Mouse (Mus musculus): ENCODE measurements around the gene Cplx3. TPM values are rescaled to one million over a fixed set of nuclear protein-coding genes. Genes with fewer than 3 reads are reported as not detected.

Cplx3 gene
- not detected in 2 replicates for polyA plus RNA-seq (2012; rRNA removed)

DNA sequence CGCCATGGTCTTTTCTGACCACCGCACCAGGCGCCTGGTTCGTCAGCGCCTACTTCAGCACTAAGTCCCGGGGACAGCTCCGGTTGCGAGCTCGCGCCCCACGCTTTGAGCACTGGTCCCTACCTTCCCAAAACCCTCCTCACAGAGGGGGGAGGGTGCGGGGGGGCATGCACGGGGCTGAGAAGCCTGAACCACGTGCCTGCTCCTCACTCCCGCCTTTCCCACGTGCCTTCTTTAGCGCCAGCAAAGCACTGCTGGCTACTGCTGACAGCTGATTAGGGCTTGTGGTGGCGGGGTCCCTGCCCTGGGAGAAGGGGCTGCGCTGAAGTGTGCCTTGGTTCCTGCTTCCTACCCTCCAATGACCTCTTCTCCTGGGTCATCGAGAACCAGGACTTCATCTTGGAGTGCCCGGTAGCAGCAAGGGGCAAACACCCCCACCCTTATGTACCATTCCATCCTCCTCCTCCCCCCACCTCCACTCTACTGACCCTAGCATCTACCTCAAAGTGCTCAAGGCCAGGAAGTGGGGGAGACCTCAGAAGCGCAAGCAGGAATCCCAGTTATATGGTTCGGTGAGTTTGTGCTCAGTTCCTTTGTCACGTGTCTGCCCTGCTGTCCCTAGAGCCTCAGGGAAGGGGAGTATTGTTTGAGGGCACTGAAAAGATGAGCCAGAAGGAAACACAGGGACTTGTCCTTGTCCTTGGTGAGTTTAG is at the start of gene Cplx3:
Cplx3 (minus strand) TSS at position 143 of the 713 bp plus-strand sequence.
- DNase-seq (ENCODE audit: low read depth) = no peak

DNA sequence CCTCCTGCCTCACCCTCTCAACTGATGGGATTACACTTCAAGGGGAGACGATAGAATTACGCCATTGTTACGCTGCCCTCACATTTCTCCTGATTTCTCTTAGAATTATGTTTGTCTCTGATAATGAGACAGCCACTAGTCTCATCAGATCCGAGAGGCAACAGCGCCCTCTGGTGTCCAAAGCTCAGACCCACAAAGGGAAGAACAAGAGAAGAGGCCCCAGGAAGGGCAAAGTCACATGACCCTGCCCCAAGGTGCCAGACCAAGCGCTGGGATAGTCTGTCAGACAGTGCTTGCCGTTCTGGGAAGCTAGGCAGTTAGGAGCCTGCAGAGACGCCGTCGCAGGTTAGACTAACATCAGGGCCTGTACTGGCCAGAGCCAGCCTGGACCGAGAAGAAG is 49.7 kb upstream of the Cplx3 start:
- DNase-seq (ENCODE audit: low read depth) = no peak

DNA sequence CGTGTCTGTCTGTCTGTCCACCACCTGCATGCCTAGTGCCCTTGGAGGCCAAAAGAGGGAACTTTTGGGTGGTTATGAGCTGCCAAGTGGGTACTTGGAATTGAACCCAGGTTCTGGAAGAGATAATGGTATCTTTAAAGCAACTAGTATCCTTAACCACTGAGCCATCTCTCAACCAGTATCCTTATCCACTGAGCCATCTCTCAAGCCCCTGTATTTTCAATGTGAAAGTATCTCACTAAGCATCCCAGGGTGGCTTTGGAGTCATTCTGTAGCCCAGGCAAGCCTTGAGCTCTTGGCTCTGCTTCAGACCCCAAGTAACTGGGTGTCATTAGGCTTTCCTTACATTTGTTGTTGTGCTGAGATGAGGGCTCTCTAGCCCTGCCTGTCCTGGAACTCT is 48.9 kb upstream of the Cplx3 start:
- no peak for DNase-seq (ENCODE audit: low read depth)

DNA sequence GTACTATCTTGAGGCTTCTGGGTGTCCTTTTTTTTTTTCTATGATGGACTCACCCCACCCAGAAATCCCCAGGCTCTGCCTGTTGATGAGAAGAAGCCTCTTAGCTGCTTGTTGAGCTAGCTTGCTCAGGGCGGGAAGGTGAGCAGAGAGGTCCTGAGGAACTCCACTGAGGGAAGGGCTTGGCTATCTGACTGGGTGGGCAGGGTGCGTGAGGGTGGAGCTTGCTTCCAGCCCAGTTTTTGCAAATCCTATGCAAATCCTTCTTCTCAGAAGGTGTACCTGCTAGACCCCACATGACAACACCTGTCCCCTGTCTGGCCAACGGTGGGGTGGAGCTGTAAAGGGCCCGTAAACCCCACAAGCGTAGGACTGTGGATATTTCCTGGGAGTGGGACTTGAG is 47.2 kb upstream of the Cplx3 start, which contains the start of gene Csk:
Csk (minus strand) TSS at position 349 of the 400 bp plus-strand sequence.
- no peak for DNase-seq (ENCODE audit: low read depth)

DNA sequence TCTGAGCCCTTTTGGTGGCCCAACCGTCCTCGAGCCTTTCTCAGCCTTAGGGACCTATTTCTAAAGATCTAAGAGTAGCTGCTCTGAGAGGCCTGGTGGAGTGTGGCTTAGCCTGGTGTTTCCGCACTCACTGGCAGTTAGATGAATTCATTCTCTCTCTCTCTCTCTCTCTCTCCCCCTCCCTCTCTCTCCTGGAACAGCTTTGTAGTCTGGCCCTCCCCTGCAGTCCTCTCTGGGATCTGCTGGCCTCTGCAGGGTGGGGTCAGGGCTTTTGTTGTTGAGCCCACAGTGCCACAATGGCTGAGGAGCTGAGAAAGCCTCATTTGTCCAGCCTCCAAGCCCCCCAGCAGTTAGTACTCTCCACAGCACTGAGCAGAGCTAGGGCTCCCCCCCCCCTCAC is 46.8 kb upstream of the Cplx3 start:
- DNase-seq (ENCODE audit: low read depth) = no peak

DNA sequence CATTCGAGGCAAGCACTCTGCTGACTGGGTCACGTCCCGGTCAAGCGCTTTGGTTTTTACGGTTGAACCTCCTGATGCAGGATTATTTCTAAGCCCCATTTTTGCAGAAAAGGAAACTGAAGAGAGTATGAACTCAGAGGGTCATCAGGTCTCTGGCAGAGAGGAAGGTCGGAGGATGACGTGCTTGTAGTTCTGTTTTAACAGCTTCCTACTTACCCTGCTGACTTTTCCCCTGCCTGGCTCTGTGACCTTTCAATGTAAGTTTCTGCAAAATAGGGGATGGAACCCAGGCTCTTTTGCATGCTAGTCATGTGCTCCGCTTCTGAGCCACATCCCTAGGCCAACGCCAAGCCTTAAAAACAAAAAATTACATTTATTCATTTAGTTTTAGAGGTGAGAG is 46.3 kb upstream of the Cplx3 start:
- DNase-seq (ENCODE audit: low read depth) = no peak

DNA sequence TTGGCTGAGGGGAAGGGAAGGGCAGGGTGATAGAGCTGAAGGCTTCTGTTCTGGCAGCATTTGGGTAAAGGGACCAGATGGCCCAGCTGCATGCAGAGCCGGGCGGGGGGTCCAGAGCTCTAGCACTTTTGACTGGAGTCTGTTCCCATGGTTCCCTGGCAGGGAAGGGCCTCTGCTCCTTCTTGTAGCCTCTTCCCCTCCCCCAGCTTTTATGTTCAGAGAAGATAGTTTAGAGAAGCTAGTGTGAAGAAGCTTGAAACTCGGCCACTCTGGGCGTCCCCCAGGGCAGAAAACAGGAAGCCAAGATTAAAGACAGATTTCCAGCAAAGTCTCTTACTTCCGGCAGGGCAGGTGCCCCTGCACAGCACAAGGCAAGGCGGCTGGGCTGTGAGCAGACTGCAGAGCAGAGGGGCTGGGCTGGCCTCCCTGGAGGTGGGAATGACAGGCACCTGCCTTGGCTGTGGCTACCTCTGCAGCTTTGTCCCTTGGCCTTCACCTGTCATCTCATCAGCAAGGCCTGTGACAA is 44.8 kb upstream of the Cplx3 start:
- no peak for DNase-seq (ENCODE audit: low read depth)

DNA sequence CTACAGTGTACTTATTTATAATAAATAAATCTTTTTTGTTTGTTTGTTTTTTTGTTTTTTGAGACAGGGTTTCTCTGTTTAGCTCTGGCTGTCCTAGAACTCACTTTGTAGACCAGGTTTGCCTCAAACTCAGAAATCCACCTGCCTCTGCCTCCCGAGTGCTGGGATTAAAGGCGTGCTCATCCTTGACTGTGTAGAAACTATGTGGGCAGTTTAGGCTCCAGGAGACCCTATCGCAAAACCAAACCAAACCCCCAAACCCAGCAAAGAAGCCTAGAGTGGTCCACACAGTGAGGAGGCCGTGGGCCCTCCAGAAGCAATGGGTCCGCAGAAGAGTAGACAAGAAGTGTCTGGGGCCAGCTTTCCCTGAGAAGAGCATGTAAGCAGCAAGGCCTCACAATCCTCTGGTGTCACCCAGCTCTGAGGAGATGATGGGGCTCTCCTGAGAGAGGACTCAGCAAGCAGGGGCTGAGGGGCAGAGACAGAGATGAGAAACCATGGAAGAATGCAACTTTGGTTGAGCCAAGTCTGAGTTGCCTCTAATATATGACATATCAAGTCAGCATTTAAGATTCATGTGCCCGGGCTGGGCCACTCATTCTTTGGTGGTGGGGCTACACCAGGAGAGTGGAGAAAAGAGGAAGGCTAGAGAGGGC is 44.2 kb upstream of the Cplx3 start:
- no peak for DNase-seq (ENCODE audit: low read depth)

DNA sequence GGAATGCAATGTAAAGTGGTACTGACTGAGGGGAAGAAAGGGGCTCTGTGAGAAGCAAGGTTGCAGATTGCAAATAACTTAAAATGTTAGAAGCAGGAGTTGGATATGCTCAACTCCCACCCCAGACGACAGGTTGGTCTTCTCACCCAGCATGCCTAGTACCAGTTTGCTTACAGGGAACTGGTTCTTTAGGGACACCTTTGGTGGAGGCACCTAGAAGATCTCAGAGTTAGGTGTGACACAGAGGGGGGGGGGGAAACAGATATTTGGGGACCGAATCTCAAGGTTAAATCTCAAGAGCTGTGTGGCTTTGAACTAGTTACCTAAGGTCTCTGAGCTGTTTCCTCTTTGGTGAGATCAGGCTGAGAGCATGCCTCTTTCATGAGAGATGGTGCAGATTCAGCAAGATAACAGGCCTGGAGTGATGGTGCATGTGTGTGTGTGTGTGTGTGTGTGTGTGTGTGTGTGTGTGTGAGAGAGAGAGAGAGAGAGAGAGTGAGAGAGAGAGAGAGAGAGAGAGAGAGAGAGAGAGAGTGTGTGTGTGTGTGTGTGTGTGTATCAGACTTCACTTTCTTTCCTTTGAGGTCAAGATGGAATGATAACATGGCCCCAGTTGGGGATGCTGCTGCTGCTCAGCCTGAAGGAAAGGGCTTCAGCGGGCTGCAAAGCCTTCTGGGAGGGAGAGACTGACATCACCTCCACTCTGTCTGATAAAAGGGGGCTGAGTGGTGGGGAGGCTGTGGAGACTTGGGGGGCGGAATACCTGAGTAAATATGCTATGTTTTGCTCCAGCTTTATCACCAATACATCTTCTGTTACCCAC is 41.4 kb upstream of the Cplx3 start:
- no peak for DNase-seq (ENCODE audit: low read depth)

DNA sequence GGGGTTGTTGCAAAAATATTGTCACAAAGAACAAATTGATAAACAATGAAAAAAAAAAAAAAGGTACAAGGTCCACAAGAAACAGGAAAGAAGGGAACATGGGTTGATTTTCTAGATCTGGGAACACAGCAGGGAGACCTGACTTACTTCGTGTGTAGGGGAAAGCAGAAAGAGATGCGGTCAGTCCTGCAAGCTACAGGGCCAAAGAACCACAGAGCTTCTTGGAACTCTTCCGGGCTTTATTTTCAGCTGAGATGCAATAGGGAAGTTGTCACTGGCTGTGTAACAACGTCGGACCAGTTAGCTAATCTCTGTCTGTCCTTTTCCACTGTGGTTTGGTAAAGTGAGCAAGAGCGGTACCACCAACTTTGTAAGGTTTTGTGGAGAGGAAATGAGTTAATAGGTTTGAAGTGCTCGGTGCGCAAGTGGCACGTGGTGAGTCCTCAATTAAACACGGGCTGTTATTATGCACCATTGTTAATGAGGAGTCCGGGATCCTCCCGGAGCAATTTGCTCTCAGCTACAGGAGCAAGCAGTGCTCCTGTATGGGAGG is 40.5 kb upstream of the Cplx3 start:
- DNase-seq (ENCODE audit: low read depth) = no peak

DNA sequence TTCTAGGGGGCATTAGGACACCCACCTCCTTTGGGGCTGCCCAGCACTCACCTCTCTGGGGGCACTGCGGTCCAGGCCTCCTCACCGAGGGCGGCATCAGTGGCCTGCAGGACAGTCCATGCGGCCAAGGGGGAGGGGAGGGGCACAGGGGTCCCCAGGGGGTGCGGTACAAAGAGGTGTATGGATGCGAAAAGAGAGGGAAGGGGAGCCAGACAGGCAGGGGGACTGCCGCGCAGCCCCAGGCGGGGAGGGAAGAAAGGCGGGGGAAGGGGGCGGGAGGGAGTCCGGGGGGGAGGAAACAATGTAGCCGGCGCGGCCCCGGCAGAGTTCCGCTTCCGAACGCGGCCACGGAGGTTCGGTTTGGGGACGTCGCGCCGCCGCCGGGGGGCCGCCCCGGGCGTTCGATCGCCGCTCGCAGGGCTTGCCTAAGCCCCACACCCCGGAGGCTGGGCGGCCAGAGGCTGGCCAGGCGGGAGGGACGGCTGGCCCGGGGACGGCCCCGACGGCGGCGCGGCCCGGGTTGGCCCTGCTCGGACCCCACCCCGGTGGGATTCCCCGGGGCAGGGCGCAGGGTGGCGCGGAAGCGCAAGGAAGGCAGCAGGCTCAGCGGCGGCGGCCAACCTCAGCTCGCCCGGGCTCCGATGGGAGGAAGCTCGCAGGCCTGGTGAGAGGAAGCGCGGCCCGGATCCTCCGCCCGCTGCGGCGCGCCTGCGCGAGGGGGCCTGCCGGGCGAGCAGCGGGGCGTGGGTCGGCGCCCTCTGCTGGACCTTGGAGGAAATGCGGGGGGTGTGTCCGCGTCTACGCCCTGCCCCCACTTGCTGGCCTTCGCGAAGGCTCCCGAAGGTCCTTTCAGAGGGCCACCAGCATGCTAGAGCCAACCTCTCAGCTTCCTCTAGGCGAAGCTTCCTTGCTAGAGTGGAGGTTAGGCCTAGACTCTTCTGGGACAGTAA is 39.1 kb upstream of the Cplx3 start:
- DNase-seq (ENCODE audit: low read depth) = no peak

DNA sequence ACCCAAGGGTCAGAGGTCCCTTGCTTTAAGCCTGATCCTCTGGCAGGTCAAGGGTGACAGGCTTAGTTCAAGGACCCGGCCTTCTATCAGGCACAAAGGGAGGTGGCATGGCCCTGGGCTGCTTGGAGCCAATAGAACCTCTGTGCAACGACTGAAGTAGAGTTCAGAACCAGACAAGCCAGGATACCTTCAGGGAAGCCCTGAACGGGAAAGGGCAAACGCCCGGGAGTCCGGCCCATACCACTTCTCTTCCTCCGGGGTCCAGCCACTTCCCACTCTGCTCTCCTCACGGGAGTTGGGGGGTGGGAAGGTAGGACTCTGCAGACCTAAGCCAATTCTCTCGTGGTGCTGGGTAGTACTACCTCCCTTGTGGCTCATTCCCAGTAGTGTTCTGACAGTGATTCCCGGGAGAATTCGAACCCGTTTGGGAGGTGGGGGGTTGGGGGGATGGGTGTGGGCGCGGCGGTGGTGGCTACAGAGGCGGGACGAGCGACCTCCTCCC is 38.4 kb upstream of the Cplx3 start:
- no peak for DNase-seq (ENCODE audit: low read depth)

DNA sequence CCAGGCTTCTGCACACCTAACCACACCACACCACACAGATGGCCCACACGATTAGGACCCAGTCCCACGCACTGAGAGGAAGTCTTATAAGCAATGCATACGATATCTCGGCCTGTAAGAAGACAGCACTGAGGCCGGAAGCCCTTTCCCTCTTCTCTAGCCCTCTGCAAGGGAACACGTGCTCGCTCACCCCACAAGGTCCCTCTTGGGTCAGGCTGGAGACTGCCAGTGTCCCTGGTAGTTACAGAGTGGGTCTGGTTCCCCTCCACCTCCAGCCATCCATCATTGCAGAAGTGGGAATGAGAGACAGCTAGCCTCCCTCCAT is 37.7 kb upstream of the Cplx3 start:
- no peak for DNase-seq (ENCODE audit: low read depth)

DNA sequence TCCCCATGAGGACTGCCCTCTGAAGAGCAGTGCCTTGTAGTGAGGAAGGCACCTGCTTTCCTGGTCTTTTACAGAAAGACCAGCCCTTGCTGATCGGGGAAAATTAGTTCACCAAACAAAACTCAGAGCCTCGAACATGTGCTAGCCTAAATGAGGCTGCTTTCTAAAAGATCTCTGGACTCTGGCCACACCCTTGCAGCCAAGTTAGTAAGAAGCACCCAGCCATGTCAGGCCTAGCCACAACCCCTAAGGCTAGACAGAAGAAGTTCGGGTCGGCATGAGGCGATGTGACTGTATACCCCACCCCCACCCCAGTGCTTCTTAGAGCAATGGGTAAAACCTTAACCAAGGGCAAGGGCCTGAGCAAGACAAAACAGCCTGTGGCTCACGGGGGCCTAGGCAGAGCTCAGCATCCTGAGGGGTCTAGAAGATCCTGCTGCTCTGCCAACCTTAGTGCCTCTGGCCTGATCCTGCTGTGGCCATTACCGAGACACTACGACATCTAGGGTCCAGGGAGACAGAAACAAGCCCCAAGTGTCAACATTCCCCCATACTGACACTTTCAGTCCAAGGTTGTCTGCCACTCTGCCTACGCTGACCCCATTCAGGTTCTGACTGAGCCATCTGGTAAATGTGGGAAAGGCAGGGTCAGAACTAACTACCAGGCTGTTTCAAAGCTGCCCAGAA is 37.2 kb upstream of the Cplx3 start:
- no peak for DNase-seq (ENCODE audit: low read depth)

DNA sequence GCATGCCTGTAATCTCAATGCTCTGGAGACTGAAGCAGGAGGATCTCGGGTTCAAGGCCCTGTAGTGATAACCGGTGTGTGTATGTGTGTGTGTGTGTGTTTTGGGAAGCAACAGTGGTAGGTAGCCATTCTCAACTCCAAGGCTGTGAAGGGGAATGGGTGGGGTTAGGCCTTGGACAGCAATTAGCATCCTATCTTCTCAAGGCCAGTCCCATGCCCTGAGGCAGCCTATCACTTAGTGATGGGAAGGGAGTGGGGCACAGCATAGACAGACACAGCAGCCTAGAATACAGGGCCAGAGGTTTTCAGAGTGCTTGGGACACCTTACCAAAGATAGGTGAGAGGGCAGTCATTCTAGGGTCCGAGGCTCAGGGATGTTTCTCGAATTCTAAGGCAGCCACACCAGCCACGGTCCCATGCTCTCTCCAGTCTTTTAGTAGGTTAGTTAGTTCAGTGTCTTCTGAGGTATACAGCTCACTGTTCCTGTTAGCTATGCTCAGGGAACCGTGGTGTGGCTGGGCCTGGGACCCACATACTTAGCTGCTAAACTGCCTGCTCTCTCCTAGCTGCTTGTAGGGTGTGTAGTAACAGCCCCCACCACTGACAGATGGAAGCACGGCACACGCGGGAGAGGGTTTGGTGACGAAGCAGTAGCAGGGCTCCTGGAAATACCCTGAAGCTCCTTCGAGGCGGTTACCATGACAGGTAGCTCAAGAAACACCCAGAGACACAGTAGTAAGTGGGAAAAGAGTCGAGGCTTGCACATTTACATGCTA is 35.9 kb upstream of the Cplx3 start:
- DNase-seq (ENCODE audit: low read depth) = no peak

DNA sequence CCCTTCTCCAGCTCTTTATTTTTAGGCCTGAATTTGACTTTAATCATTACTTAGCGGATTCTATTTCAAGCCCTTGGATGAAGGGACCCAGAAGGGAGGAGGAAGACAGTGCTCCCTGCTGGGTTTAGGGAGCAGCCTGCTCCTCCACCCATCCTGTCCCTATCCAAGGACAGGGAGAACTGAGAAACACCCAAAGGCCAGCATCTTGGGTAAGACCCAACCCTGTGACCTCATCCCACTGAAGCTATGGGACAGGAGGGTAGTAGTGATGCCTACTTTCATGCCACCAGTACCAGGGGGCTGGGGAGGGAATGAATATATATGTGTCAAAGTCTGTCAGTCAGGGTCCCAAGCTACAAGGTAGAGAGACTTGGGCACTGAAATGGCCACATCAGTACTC is 34.9 kb upstream of the Cplx3 start:
- no peak for DNase-seq (ENCODE audit: low read depth)

DNA sequence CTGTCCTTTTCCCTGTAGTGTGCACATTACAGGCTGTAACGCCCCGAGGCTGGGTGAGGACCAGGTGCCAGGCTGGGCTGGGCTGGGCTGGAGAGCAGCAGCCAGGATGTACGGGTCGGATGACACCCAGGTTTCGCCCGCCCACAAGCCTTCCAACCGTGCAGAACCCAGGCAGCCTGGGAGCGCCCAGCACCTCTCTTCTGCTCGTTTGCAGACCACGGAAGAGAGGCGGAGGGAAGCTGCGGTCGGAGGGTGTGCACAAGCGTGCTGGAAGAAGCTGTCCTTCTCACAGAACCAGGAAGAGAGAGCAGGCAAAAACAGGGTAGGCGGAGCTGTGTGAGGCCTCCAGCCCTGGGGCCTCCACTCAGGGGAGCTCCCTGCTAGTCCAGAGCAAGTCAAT is 34.3 kb upstream of the Cplx3 start:
- DNase-seq (ENCODE audit: low read depth) = no peak

DNA sequence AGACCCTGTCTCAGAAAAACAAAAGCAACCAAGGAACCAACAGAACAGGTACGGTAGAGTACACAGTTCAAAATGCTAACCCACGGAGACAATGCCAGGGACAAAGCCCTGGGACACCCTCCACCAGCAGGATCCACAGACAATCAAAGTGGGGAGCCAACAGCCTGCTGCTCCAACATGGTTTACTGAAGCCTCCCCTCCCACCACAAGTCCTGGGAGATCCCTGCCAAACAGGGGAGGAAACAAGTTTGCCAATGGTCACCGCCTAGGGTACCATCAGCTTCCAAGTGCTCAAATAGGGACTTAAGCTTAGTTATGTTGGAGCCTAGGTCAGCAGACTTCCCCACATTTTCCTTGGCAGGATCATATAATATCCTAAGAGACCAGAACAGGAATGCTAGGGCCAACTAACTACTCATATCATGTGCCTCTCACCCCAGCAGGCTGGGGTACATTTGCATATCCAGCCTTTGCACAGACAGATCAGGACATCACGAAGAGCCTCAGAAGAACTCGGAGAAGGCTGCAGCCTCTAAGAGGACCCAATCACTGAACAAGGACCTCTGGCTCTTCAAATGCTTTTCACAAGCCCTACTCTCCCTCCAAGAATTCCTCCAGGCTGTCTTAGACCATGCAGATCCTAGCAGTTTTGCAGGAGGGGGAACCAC is 33.7 kb upstream of the Cplx3 start:
- DNase-seq (ENCODE audit: low read depth) = no peak
